Mouse (Mus musculus) bone marrow, adult 2 months (tissue): Measurements from ENCODE around the gene Dclk1.

Source experiments
- CTCF ChIP-seq: fragments of 200-500 bp; IDR thresholded peaks from 2 replicates; pipeline ENCODE4 v1.5.1; 2011; ENCODE audit warnings: low read length, control low read depth; ENCODE audit not compliant: control insufficient read depth, insufficient read depth
- POLR2A ChIP-seq: fragments of 200-500 bp; IDR thresholded peaks from 2 replicates; pipeline ENCODE4 v1.6.1; 2011; ENCODE audit warnings: low read depth, mild to moderate bottlenecking, control low read depth, low read length, borderline replicate concordance; ENCODE audit not compliant: control insufficient read depth

DNA sequence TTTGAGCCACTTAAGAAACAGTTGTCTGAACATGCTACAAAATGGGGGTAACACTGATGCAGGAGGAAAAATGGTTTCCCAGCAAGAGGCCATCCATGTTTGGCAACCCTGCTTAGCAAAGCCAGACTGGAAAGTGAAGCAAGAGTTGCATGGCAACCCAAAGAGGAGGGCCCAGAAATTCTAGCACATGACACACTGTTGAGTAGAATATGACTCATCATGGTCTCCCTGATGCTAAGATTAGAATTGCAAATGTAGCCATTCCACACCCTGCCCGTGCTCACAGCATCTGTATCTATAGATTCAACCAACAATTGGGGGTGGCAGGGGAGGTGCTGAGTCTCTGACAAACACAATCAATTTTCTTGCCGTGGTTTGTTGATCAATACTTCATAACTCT, 154.6 kb downstream of the Dclk1 start:
- TF ChIP-seq CTCF, result no peak
- no peak for TF ChIP-seq POLR2A
